Comparison of ENCODE assay signal across 20 mouse cellular contexts in the genomic region with DNA sequence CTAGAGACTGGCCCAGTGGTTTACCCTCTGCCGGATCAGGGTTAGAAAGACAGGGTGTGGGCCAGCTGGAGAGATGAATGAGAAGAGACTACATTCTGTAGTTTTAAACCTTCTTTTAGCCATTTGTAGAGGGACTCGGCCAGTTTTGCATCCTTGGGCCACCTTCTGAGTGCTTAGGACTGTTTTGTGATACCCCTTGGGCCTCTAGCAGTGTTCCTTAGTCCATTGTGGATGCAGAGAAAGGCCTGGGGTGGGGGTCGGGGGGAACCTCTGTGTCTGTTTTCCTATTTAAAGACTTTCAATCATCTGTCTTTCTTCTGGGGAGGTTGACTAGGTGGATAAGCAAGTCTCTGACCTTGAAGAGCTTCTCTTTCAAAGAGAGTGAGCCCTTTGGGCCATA. TPM values are rescaled to one million over a fixed set of nuclear protein-coding genes. Genes with fewer than 3 reads are reported as not detected.
DNase-seq lines count a peak whose midpoint lies in the region; ATAC-seq and TF ChIP-seq lines count a peak whose summit lies in the region.
"Had no signal": no experiment of that assay in that cellular context is flagged by ENCODE, and none has a peak within 500 bp of the region (broad histone marks: within the 10 kb centered on the region; RNA-seq: fewer than 3 reads in every experiment).

No protein-coding gene starts in this region.

- no peak for ATAC-seq in liver, embryonic 11.5 days (replicated peaks; ENCODE audit: low FRiP score)
- ATAC-seq: forebrain, embryonic 15.5 days; hindbrain, postnatal 0 days; lung, postnatal 0 days; midbrain, embryonic 16.5 days had no signal

- H3K4me2 ChIP-seq in liver, embryonic 11.5 days = peak overlapping the region; percentile 38; the same call in 1 of the 2 replicates
- H3K4me2 ChIP-seq: embryonic facial prominence, embryonic 13.5 days; forebrain, embryonic 15.5 days; heart, embryonic 11.5 days; limb, embryonic 13.5 days had no signal

- peak; percentile 22 for DNase-seq in heart, adult 11 months
- no peak for DNase-seq in heart, adult 9 months (ENCODE audit: low spot score in 2 of 2)
- no peak for DNase-seq in spleen, adult 2 months (ENCODE audit: low read depth in 1 of 2, low spot score in 2 of 2)
- DNase-seq in spleen, postnatal 4 days (ENCODE audit: low spot score in 2 of 2) = no peak
- no peak for DNase-seq in liver, embryonic 11.5 days (ENCODE audit: low spot score)
- no peak for DNase-seq in embryo, embryonic 9.5 days (ENCODE audit: extremely low spot score)
- DNase-seq in urinary bladder, postnatal 14 days (ENCODE audit: low spot score) = no peak
- DNase-seq: cerebellum, adult 9-11 months; kidney, adult 18-20 months; thymus, postnatal 36 days had no signal

- H3K27ac ChIP-seq in spleen, adult 2 months (ENCODE audit: insufficient read depth, low read length) = peak overlapping the region; percentile 78
- H3K27ac ChIP-seq in liver, embryonic 11.5 days (ENCODE audit: low read depth, low read length) = no peak overlapping the region
- H3K27ac ChIP-seq in macrophage = peak overlapping the region; percentile 75
- H3K27ac ChIP-seq: embryonic facial prominence, embryonic 13.5 days; forebrain, embryonic 15.5 days; hindbrain, embryonic 10.5 days; hindbrain, postnatal 0 days; kidney, postnatal 0 days; limb, embryonic 13.5 days had no signal

- TF ChIP-seq CTCF in spleen, adult 2 months (IDR thresholded peaks at IDR 0.05; ENCODE audit: extremely low read depth, insufficient read depth, insufficient read length, insufficient replicate concordance) = no peak

- peaks cover 1% of the 10 kb centered on the region; the same call in 1 of the 2 replicates for H3K36me3 ChIP-seq in spleen, adult 2 months (ENCODE audit: control insufficient read depth, insufficient read depth, low read length)
- H3K36me3 ChIP-seq in liver, embryonic 11.5 days (ENCODE audit: control insufficient read depth, insufficient read depth, low read length) = no peaks in the 10 kb centered on the region
- no peaks in the 10 kb centered on the region for H3K36me3 ChIP-seq in macrophage (ENCODE audit: inconsistent target)
- H3K36me3 ChIP-seq: embryonic facial prominence, embryonic 13.5 days; forebrain, embryonic 15.5 days; hindbrain, embryonic 10.5 days; limb, embryonic 13.5 days had no signal

- peak overlapping the region; percentile 81 for H3K4me3 ChIP-seq in spleen, adult 2 months (ENCODE audit: extremely low read depth, insufficient read depth, insufficient read length)
- no peak overlapping the region for H3K4me3 ChIP-seq in liver, embryonic 11.5 days (ENCODE audit: low read depth, low read length)
- H3K4me3 ChIP-seq in macrophage (ENCODE audit: inconsistent target) = peak overlapping the region; percentile 52
- H3K4me3 ChIP-seq: embryonic facial prominence, embryonic 13.5 days; forebrain, embryonic 15.5 days; hindbrain, embryonic 10.5 days; limb, embryonic 13.5 days had no signal

- 2% methylated on average over 3 of the region's 3 CpGs for WGBS in spleen, adult 2 months
- 70% methylated on average over 3 of the region's 3 CpGs for WGBS in liver, embryonic 11.5 days
- 12% methylated on average over 3 of the region's 3 CpGs for WGBS in macrophage (ENCODE audit: missing documents)

- no peaks in the 10 kb centered on the region for H3K27me3 ChIP-seq in spleen, adult 2 months (ENCODE audit: control insufficient read depth, insufficient read depth, low read length)
- H3K27me3 ChIP-seq in liver, embryonic 11.5 days (replicated peaks; ENCODE audit: control insufficient read depth, insufficient read depth, low read length) = no peaks in the 10 kb centered on the region
- H3K27me3 ChIP-seq: embryonic facial prominence, embryonic 13.5 days; forebrain, embryonic 15.5 days; limb, embryonic 13.5 days had no signal

- H3K79me2 ChIP-seq in macrophage (ENCODE audit: inconsistent target) = peaks cover 53% of the 10 kb centered on the region

- H3K9ac ChIP-seq in liver, embryonic 11.5 days (ENCODE audit: low read depth, low read length) = no peak overlapping the region
- H3K9ac ChIP-seq: embryonic facial prominence, embryonic 13.5 days; forebrain, embryonic 15.5 days; limb, embryonic 13.5 days had no signal

- no peaks in the 10 kb centered on the region for H3K9me3 ChIP-seq in liver, embryonic 11.5 days (ENCODE audit: control insufficient read depth, low read length)
- H3K9me3 ChIP-seq: embryonic facial prominence, embryonic 13.5 days; forebrain, embryonic 15.5 days; hindbrain, embryonic 10.5 days; limb, embryonic 13.5 days had no signal

- no peak for TF ChIP-seq POLR2A in spleen, adult 2 months (IDR thresholded peaks at IDR 0.05; ENCODE audit: low read depth, low read length)

- peaks cover 30% of the 10 kb centered on the region for H3K4me1 ChIP-seq in spleen, adult 2 months (ENCODE audit: control insufficient read depth, insufficient read depth, insufficient read length)
- H3K4me1 ChIP-seq in liver, embryonic 11.5 days (replicated peaks; ENCODE audit: control insufficient read depth, insufficient read depth, low read length) = no peaks in the 10 kb centered on the region; the same call in 1 of the 2 replicates
- H3K4me1 ChIP-seq: embryonic facial prominence, embryonic 13.5 days; forebrain, embryonic 15.5 days; limb, embryonic 13.5 days had no signal

RNA-seq across cellular contexts. Expression of a gene that starts 3.9 kb away (rescaled TPM):
- 28.0 and 33.6 TPM in 2 replicates for polyA plus RNA-seq in spleen, adult 2 months (2012; rRNA removed)
- polyA plus RNA-seq in liver, embryonic 11.5 days (2014; fragmentation: Nextera tagmentation; extraction: Ambion mirVana) = 1.3 and 2.4 TPM in 2 replicates
- 10 to 100 TPM in 19 of 26 experiments, 1 to 10 TPM in 7; 3.6 to 86.8 (median 23.6) TPM for total RNA-seq in macrophage (2018; cell fraction: chromatin; rRNA removed)
- 10 to 100 TPM in 13 of 26 experiments, 1 to 10 TPM in 13; 2.7 to 13.9 (median 9.6) TPM for total RNA-seq in macrophage (2018; cell fraction: cytosol; rRNA removed)
- 10 to 100 TPM in 15 of 26 experiments, 1 to 10 TPM in 11; 4.0 to 71.5 (median 11.9) TPM for total RNA-seq in macrophage (2018; cell fraction: nucleus; rRNA removed)
- polyA plus RNA-seq in macrophage (2018) = 6.0 to 22.2 TPM (median 10.9 TPM) in 3 replicates
